Mouse (Mus musculus): ENCODE data around the gene H2al1o.
"Not testable (repeated sequence)": the region's sequence is repeated elsewhere in the genome, so short reads cannot be mapped to it uniquely, and the experiment has no call there.

Gene H2al1o

DNA sequence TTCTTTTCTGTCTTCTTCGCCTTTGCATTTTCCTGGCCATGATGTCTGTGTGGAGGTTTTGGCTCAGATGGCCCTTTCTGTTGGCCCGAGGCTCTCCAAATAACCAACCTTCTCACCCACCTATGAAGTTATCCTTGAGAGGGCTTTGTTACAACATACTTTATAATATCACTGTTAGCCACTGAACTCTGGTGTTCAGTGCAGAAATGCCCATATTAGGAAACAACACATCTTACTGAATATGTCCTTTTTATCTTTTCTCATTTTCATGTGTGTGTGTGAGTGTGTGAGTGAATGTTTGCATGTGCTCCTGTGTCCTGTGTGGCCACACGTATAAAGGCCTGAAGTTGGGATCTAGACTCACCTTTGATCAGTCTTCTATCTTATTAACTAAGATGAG lies at the start of gene H2al1o:
Gene H2al1o, minus strand, starts transcription at position 101 of the 400 bp plus-strand sequence.
- not testable (repeated sequence) for DNase-seq (ENCODE audit: low spot score in 2 of 2)

DNA sequence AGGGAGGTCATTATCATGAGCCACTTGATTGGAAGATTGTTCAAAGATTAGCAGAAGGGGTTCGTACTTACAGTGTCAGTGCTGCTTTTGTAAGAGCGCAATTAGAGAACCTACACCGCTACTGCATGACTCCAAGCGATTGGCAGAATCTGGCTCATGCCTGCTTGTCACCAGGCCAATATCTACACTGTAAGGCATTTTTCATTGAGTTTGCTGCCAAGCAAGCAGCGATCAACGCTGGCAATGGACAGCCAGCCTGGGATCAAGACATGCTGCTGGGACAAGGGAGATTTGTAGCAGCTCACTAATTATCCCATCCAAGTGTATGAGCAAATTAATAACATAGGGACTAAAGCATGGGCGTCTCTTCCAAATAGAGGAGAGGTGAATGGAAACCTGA lies 25.8 kb upstream of the H2al1o start:
- not testable (repeated sequence) for DNase-seq (ENCODE audit: low spot score in 2 of 2)

DNA sequence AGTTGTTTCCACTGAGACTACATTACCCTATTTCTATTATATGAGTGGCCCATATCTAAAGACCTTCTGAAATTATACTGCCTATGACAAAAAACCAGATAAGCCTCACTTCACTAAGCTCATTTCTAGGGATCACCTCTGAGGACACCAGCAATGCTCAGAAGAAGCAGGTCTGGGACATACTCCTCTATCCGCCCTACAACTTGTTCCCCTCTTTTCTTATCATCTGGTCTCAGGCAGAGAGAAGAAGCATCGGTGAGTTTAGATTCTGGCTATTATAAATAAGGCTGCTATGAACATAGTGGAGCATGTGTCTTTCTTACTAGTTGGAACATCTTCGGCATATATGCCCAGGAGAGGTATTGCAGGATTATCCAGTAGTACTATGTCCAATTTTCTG lies 35.3 kb downstream of the H2al1o start:
- DNase-seq (ENCODE audit: low spot score in 2 of 2), result no peak
